Mouse (Mus musculus) adrenal gland, postnatal 4 days (tissue): Measurements from ENCODE around the gene Dgkh. TPM values are rescaled to one million over a fixed set of nuclear protein-coding genes. Genes with fewer than 3 reads are reported as not detected.

Source experiments
- DNase-seq, 2 experiments: peaks; one replicate each; pipeline ENCODE4 v3.0.0; 2021 to 2022; ENCODE audit warnings: low spot score in 2 of 2, mixed read lengths in 2 of 2
- total RNA-seq, 2 experiments: library from RNA; stranded (reverse); gene quantifications; 2 replicates each; pipeline ENCODE4 v1.2.3; 2021

Dgkh gene
- total RNA-seq, 2 experiments from 2014 or later, result 9.9 to 12.1 TPM

DNA sequence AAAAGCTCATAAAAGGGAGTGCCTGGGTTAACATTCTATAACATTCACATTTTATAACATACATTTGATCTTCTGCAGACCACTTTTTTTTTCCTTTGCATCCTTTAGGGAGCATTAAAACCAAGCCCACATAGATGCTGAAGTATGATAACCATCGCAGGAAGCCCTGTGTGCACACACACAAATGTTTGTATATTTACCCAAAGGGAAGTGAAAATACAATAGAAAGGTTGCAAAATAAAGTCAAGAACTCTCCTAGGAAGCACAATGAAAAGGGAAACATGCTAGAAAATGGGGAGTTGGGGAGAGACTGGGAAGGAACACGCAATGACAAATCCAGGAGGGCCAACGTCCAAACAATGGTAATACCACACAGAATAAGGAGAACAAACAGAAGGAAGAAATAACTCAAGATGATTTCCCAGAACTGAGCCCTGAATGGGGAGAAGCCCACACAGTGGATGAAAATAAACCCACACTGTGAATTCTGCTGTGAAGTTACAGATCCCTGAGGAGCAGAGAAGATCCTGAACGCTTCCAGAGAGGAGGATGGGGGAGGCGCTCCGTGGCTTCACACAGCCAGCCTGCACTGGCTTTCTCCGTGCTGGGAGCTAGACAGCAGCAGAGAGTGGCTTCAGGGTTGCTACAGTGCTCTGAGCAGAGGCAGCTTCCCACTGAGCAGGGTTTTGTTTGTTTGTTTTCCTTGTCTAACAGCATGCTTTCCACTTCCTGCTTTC is 54.6 kb downstream of the Dgkh start:
- no peak for DNase-seq

DNA sequence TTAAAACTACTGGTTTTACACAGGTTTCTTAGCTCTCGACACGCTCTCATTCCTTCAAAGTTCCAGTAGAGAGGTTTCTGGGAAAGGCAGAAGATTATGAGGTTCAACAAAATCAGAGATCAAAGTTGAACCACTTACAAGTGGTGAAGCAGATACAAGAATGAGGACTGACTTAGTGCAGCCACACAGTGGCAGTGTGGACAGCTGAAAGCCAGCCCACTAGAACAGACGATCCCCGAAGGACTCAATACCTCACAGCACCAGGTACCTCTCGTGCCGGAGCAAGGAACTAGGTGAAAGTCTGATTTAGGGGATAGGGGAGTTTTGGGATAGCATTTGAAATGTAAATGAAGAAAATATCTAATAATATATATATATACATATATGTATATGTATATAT is 56.1 kb downstream of the Dgkh start:
- DNase-seq, result no peak

DNA sequence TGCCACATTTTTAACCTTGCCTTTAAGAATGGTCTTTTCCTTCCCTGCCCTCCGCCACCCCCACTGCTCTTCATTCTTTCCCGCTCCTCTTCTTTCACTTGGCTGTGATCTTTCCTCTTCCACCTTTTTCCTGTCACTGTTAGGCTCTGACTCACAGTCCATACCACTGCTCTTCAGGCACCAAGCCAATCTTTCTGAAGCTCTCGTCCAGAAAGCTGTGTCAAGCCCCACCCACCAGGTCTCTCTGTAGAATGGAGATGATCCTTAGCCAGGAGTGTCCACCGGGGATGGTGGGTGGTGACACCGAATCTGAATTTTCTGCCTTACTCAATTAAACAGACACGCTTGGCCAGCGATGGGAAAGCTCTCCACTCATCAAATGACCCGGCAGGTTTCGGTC is 58.0 kb downstream of the Dgkh start:
- no peak for DNase-seq

DNA sequence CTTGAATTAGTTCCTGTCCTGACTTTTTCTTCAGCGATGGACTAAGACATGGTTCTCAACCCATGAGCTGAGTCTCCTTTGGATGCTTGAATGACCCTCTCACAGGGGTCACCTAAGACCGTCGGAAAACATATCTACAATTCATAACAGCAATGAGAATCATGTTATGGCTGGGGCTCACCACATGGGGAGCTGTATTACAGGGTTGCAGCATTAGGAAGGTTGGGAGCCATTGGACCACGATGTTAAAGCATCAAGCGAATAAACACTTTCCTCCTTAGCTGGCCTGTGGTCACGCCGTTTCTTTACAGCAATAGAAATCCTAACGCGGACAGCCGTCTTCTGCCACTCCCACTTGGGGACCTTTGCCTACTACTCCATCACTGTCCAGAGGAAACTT is 62.6 kb downstream of the Dgkh start:
- no peak for DNase-seq

DNA sequence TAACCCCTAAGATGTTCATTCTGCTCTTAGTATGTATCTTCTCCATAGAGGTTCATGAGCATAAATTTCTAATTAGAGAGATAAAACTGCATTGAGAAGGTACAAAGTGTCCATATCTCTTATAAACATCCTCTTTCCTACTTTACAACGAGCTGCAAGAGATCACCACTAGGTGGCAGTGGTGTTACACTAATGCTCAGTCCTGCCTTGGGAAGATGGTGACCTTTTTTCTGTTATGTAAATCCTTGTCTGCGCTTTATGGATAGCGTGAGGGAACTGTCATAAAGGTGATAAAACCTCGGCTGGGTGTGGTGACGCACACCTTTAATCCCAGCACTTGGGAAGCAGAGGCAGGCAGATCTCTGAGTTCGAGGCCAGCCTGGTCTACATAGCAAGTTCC is 64.3 kb downstream of the Dgkh start:
- peak; percentile 26 to 41 for DNase-seq

DNA sequence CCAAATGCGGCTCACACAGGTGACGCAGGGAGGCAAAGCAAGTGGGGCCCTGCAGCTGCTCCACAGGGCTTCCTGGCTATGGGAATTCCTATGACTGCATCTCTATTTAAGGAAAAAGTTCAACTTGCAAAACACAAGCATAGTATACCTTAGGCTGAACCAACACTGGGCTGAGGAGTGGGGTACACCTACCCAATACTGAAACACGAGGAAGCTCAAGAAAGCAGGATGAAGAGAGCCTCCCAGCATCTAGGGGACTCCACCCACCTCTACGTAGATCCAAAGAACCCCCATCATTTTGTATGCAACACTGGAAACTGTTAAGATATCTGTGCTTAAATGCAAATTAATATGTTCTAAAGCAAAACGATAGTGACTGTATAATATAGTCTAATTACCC is 64.8 kb downstream of the Dgkh start:
- no peak for DNase-seq

DNA sequence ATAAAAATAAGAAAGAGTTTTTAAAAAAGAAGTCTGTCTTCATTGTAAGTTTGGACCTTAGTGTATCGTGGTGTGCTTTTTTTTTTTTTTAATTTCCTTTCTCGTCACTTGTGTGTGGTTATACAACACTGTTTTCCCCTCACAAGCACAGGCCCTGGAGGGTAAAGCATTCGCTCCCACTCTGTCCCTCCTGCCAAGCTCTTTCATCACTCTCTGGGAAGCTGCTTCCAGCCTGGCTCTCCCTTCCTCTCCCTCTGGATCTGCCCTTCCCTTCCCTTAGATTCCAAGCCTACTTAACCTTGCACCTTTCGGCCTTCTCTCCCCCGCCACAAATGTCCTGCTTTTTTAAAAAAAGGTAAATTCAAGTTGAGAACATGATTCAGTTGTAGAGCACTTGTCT is 69.9 kb downstream of the Dgkh start:
- no peak for DNase-seq

DNA sequence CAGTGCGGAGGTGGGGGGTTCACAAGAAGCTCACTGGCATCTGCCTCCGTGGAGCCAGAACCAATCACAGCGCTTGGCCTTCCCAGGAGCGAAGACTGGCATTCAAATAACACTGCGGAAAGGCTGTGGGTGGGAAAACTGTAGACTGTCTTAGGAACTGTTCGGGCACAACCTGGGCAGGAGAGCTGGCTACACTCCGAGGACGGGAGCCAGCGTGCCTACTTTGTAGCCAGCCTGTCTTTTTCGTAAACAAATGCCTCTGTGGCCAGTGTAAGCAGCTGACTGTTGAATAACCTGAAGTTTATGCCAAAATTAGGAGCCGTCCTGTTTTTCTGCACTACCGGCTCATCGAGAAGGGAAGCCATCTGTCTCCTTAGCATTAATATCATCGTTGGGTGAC is 71.1 kb downstream of the Dgkh start:
- DNase-seq, result no peak

DNA sequence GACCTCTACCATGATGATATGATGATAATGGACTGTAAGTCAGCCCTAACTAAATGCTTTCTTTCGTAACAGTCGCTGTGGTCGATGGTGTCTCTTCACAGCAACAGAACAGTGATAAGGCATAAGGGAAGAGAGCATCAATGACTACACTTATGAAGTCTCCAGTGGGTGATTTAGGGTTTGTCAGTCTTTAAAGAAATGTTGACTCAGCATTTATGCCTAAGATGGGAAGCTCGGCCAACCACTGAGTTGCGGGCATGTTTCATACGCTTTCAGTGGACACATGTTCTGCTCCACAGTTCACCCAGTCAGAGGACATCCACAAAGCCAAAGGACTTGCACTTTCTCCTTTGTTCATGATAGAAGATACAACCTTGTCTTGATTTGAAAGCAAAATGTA is 73.9 kb downstream of the Dgkh start:
- no peak for DNase-seq

DNA sequence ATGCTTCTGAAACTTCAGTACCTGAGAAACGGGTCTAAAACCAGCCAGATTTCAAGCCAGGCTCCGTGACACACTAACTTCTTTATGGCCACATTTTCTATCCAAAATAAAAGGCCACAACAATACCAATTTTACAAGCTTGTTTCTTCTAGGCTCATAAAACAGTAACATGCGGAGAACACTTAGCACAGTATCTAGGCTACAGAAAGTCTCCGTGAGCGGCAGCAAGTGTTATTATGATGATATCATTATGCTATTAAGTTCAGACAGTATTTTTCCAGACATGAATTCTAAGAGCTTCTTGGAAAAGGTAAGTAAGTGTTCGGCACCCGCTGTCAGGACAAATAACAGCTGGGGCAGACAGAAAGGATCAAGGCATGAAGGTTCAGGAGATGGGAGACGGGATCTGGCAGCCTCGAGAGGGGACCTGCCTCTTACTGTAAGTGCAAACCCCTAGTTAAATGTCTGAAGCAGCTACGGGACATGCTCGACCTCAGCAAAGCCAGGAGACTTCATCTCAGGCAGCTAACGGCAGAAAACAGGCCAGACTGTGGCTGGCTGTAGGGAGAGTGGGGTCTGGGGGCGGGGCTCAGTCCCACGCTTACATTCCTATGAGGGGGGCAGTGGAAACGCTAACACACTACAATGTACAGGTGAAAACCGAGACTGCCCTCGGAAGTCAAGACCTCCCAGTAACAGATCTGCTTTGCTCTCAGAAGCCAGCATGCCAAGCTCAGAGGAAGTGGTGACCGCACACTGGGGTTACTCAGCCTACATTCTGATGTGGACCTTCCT is 75.5 kb downstream of the Dgkh start:
- no peak for DNase-seq

DNA sequence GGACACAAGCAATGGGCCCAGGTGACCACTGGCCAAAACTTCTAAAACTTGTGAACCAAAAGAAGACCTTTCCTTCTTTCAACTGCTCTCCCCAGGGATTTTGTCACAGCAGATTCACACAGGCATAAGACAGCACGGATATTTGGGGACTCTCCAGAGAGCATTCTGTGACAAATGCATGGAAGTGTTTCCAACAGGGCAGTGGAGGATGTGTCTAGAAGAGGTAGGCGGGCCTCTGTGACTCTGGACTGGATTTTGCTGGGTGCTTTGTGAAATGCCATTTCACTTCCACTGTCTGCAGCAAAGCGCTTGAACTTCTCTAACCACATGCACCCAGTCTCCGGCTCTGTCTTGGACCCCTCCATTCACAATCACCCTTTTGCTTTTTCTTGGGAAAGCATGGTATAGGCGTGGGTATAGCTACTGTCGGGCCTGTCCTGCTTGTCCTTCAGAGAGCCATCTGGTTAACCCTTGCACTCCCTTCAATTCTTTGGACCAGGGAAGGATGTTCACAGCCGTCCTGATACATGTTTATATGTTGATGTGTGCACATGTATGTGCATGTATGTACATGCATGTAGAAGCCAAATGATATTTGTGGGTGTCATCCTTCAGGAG is 77.5 kb downstream of the Dgkh start:
- DNase-seq, result no peak

DNA sequence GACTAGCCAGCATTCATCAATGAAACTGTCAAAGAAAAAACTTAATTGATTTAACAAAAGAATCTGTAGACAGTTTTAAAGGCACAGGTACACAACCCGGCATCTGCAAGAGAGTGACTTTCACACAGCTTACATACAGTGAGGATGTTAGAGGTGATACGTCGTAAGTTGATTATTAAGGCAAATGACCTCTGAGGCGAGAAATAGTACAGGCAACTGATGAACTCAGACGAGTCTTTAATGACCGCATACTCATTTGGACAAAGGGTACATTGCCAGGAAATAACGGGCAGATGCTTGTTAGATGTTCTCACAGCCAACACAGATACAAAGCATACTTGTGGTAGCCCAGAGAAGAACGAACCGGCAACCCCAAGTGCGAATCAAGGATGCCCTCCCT is 78.4 kb downstream of the Dgkh start:
- no peak for DNase-seq

DNA sequence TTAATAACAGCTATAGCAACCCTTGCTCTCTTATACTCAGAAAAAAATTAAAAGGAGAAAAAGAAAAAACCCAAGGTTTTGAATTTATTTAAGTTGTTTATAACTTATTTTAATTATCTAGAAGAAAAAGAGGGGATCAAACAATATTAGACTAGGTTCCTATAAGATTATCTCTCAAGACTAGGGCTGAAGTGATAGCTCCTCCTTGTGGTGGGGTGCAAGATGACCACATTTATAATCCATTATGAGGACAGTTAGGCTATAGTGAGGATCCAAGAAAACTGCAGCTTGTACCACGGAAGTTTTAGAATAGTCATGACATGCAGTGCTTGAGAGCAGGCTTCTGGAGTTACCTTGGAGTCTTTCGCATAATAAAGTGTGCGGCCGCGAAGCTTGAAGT is 79.2 kb downstream of the Dgkh start:
- DNase-seq, result no peak

DNA sequence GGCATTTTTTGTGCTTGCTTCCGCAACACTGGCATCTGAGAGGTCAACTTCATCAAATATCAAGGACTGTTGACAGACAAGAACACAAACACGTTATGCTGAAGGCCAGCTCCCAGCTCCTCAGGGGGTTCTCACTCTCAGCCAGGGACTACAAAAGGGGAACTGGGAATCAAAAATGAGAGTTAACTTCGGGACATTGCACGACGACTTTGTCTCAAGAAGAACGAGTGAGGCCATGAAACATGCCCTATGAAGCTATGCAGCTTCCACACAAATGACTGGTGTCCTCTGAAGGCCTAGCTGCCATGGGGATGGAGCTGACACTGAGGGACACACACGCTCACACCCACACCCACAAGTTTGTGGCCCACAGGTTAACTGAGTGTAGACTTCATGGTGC is 80.9 kb downstream of the Dgkh start:
- no peak for DNase-seq

DNA sequence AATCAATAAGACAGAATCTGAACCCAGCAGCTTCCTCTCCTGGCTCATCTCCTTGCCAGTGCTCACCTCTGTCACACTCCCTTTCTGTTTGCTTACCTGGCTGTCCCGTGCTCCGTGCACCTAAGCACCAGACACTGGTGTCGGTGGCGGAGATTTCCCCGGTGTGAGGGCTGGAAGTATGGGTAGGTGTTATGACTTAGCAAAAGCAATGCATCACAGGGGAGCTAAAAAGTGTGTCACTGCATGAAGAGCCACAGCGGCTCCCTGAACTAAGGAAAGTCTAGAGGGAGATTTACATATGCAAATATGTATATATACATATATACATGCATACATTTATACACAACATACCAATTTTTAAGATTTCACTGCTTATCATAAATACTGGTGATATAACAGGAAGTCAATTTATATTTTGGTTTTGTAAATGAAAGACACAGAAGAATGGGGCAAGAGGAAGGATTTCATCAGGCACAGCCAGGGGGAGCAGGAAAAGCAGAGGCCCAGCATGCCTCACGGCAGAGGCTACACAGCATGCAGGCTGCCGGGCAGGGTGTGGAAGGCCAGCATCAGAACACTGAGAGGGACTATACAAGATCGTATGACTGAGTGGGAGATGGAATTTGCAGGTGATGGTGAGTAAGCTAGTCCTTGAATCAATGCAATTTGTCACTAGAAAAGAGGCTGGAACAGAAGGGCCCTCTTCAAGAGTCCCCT is 82.0 kb downstream of the Dgkh start:
- DNase-seq, result no peak

DNA sequence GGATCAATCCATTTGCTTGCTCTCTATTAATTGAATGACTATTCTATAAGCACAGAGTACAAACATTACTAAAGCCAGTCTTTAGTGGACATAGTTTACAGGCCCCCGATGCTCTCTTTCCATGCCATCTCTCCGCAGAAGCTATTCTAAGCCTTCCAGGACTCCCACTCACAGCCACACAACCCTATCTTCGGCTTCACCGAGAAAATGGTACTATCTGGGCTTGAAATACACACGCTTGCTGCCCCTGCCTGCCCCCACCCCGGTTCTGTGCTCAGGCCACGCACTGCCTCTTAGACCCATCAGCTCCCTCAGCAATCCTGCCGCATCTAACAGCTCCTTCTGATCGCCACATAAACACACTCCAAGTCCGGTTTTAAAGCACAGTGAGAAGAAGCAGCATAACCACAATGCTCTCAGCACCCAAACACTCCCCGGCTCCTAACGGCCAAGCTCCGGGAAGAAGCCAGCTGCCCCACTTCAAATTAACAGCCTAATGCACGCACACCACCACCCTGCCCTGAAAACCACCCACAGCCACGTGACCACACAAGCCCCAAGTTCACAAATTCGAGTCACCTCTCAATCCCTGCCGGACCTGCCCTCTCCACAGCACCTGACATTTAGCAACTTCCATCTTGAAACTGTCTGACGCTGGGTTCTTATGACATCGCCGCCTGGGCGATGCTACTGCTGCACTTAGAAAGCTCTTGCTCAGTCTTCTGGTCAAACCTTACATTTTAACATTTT is 82.9 kb downstream of the Dgkh start:
- DNase-seq, result no peak

DNA sequence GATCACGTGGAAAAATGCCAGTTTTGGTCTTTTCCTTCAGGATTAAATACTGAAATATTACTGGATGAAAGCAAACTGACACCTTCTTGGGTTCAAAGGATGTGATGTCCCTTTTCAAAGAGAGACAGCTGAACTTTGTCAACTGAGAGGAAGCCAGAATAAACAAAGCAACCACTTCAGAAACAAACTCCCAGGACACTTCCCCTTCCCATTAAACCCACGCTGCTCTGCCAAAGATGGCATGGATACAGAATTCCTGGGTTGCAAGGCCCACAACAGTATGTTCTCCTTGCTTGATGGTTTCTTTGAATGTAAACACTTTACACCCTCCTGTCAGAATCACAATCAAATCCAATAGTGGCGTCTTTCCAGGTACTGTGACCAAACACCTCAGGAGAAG is 87.0 kb downstream of the Dgkh start:
- no peak for DNase-seq

DNA sequence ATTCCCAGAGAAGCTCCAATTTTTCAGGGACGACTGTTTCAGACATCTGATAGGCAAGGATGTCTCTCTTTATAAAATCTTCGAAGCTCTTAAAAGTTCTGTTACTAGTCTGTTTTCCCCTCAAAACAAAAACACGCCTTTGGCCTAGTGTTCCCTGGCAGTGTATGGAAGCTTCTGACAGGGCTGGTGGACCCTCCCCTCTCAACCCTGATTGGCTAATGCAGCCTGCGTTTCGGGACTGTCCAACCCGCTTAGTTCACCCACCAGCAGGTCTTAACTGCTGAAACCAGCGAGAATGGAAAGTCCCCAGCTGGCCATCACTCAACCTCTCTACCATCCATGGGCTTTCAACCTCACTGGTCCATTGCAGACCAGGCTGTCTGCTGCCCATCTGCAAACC is 91.3 kb downstream of the Dgkh start:
- DNase-seq, result no peak

DNA sequence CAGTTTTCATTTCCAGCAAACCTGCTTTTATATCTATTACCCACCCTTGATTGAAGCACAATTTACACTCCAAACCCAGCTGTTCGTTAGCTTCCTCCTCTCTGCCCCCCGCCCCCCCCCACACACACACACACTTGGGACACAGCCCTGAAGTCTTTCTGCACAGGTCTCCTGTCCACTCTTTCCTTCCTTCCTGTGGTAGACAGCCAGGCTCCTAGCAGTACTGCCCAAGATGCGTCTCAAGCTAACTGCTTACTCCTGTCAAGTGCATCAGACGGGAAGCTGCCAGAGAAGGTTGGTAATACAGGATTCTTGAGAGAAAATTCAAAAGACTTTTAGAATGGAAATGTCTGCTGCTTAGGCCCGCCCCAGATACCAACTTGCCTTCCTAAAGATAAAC is 92.9 kb downstream of the Dgkh start:
- DNase-seq, result no peak

DNA sequence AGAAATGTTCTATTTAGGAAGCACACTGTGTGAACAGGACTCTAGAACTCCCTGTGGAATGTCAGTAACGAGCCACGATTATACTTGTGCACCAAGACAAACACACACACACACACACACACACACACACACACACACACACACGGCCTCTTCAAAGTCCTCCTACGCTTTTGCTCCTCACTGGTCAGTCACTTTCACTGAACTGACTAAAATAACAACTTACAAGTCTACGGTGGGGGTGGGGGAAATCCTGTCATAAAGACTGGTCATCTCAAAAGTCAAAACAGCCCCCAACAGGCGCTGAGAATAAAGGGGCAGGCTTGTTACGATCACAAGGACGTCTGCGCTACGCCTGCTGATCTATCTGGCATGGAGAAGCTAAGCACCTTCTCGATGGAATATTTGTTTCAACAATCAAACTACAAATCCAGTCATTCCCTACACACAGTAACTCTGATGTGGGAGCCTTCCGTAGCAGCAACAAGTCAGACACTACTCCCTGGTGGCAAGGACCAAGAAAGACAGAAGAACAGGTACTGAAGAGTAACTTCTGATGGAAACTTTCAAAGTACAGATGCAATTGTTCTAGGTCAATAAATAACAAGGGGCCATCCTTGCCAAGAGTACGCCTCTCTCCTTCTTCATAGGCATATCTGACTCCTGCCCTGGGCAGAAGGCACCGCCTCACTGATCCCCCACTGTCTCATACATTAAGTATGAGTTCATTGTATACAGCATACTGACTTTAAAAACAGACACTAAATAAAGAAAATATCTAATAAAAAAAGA is 96.8 kb downstream of the Dgkh start:
- DNase-seq, result no peak
